Comparison of ENCODE assay signal across 13 mouse cellular contexts in the genomic region with DNA sequence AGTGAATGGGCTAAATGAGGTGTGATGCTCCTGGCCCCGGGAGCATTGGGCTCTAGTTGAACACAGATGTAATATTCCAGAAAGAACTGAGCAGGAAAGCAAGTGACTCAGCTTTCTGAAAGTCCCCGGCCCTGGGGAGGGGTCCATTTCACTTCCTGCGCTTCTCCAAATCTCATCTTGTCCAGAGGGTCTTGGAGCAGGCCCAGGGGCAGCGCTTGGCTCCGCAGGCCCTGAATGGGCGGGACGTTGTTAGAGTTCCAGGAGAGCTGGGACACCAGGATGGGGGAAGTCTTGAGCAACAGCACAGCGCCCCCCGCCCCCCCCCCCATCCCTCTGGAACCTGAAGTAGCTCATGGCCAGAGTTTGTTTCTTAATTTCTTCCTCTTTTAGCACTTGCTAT. TPM values are rescaled to one million over a fixed set of nuclear protein-coding genes. Genes with fewer than 3 reads are reported as not detected.
DNase-seq lines count a peak whose midpoint lies in the region; ATAC-seq and TF ChIP-seq lines count a peak whose summit lies in the region.
"Not testable (repeated sequence)": the region's sequence is repeated elsewhere in the genome, so short reads cannot be mapped to it uniquely, and the experiment has no call there.
"Had no signal": no experiment of that assay in that cellular context is flagged by ENCODE, and none has a peak within 500 bp of the region (broad histone marks: within the 10 kb centered on the region; RNA-seq: fewer than 3 reads in every experiment).

No protein-coding gene starts in this region.

- not testable (repeated sequence) for H3K27me3 ChIP-seq in embryonic facial prominence, embryonic 10.5 days (replicated peaks; ENCODE audit: low read depth, poor library complexity, severe bottlenecking); heart, embryonic 12.5 days (replicated peaks); heart, embryonic 14.5 days (ENCODE audit: control insufficient read depth, insufficient read depth, low read length)

- not testable (repeated sequence) for H3K9me3 ChIP-seq in embryonic facial prominence, embryonic 10.5 days; heart, embryonic 12.5 days (replicated peaks); heart, embryonic 14.5 days (ENCODE audit: control insufficient read depth, low read length)

- peak overlapping the region; percentile 62 for H3K4me2 ChIP-seq in heart, embryonic 12.5 days
- H3K4me2 ChIP-seq in heart, embryonic 14.5 days (ENCODE audit: low read length): peak overlapping the region; percentile 52; the same call in 1 of the 2 replicates

- peaks cover 13% of the 10 kb centered on the region for H3K4me1 ChIP-seq in embryonic facial prominence, embryonic 10.5 days
- not testable (repeated sequence) for H3K4me1 ChIP-seq in heart, embryonic 12.5 days (replicated peaks); heart, embryonic 14.5 days (ENCODE audit: control insufficient read depth in 2 of 2, insufficient read depth in 2 of 2, low read length in 2 of 2)

- DNase-seq in embryonic facial prominence, embryonic 10.5 days (ENCODE audit: low spot score): peak; percentile 8
- peak; percentile 69 for DNase-seq in gastrocnemius, adult 18-20 months (ENCODE audit: low spot score)
- peak; percentile 21 for DNase-seq in gastrocnemius, postnatal 25 days
- DNase-seq in left cerebral cortex, adult 2 months (ENCODE audit: extremely low spot score in 1 of 2, low spot score in 2 of 2): not testable (repeated sequence)

- not testable (repeated sequence) for H3K36me3 ChIP-seq in embryonic facial prominence, embryonic 10.5 days (replicated peaks); heart, embryonic 12.5 days; heart, embryonic 14.5 days (ENCODE audit: control insufficient read depth, insufficient read depth, low read length)

- ATAC-seq in heart, embryonic 12.5 days (ENCODE audit: insufficient number of reproducible peaks, low FRiP score); heart, embryonic 14.5 days (ENCODE audit: insufficient number of reproducible peaks, insufficient read depth, low FRiP score, low read depth): not testable (repeated sequence)

- H3K4me3 ChIP-seq in embryonic facial prominence, embryonic 10.5 days; heart, embryonic 12.5 days; heart, embryonic 14.5 days (ENCODE audit: control insufficient read depth in 1 of 2, insufficient read depth in 1 of 2, low read depth in 1 of 2, low read length in 2 of 2); left cerebral cortex, adult 2 months: not testable (repeated sequence)

- H3K9ac ChIP-seq in heart, embryonic 12.5 days; heart, embryonic 14.5 days (ENCODE audit: low read length): not testable (repeated sequence)

- intact Hi-C loops in left cerebral cortex, adult 2 months (cut with DNase I): not testable (repeated sequence)

- H3K27ac ChIP-seq in embryonic facial prominence, embryonic 10.5 days (replicated peaks); heart, embryonic 12.5 days (ENCODE audit: poor library complexity, severe bottlenecking): not testable (repeated sequence)
- 0 out of 4 replicates have a peak overlapping the region, but pooled peaks of 1 of the 2 experiments have one; percentile 20 for H3K27ac ChIP-seq in heart, embryonic 14.5 days (replicated peaks in 1 of 2; ENCODE audit: control insufficient read depth in 1 of 2, insufficient read depth in 1 of 2, low read depth in 2 of 2, low read length in 2 of 2)
- H3K27ac ChIP-seq in left cerebral cortex, adult 2 months: peak overlapping the region; percentile 11; the same call in 1 of the 2 replicates

- 17% methylated on average over 9 of the region's 9 CpGs for WGBS in embryonic facial prominence, embryonic 10.5 days
- 20% methylated on average over 9 of the region's 9 CpGs for WGBS in heart, embryonic 12.5 days
- WGBS in heart, embryonic 14.5 days: 16% methylated on average over 5 of the region's 9 CpGs

- not testable (repeated sequence) for TF ChIP-seq CTCF in left cerebral cortex, adult 2 months (IDR thresholded peaks at IDR 0.05)

RNA-seq across cellular contexts. Expression of gene Ccl27a, which starts 7.2 kb away (rescaled TPM):
- polyA plus RNA-seq in embryonic facial prominence, embryonic 10.5 days (2016; fragmentation: Nextera tagmentation; extraction: Ambion mirVana): 41.4 and 43.2 TPM in 2 replicates
- 10 to 100 TPM; 18.1 to 19.1 TPM for total RNA-seq in gastrocnemius, adult 18-20 months (2021)
- total RNA-seq in gastrocnemius, postnatal 25 days (2021): 10 to 100 TPM; 19.6 to 24.2 TPM
- polyA plus RNA-seq in heart, embryonic 12.5 days (2016; fragmentation: Nextera tagmentation; extraction: Ambion mirVana): 45.8 and 47.5 TPM in 2 replicates
- polyA plus RNA-seq in heart, embryonic 14.5 days (2014; fragmentation: Nextera tagmentation; extraction: Ambion mirVana): 49.2 and 55.5 TPM in 2 replicates
- total RNA-seq in left cerebral cortex, adult 2 months (2021): 100 to 1,000 TPM; 250 to 265 TPM
- polyA plus RNA-seq: C2C12 had no signal

RNA-seq across cellular contexts. Expression of gene Sigmar1, which starts 25.3 kb away (rescaled TPM):
- polyA plus RNA-seq in embryonic facial prominence, embryonic 10.5 days (2016; fragmentation: Nextera tagmentation; extraction: Ambion mirVana): 87.6 and 91.5 TPM in 2 replicates
- total RNA-seq in gastrocnemius, adult 18-20 months (2021): 1 to 10 TPM; 8.4 to 9.4 TPM
- total RNA-seq in gastrocnemius, postnatal 25 days (2021): 10 to 100 TPM in 1 of 2 experiments, 1 to 10 TPM in 1; 8.4 to 11.9 TPM
- 61.2 and 62.1 TPM in 2 replicates for polyA plus RNA-seq in heart, embryonic 12.5 days (2016; fragmentation: Nextera tagmentation; extraction: Ambion mirVana)
- 56.8 and 57.0 TPM in 2 replicates for polyA plus RNA-seq in heart, embryonic 14.5 days (2014; fragmentation: Nextera tagmentation; extraction: Ambion mirVana)
- total RNA-seq in left cerebral cortex, adult 2 months (2021): 10 to 100 TPM; 58.0 to 58.9 TPM

RNA-seq across cellular contexts. Expression of gene Galt, which starts 26.2 kb away (rescaled TPM):
- polyA plus RNA-seq in embryonic facial prominence, embryonic 10.5 days (2016; fragmentation: Nextera tagmentation; extraction: Ambion mirVana): 31.2 and 34.3 TPM in 2 replicates
- total RNA-seq in gastrocnemius, adult 18-20 months (2021): 10 to 100 TPM; 30.0 to 32.8 TPM
- total RNA-seq in gastrocnemius, postnatal 25 days (2021): 10 to 100 TPM; 33.6 to 36.1 TPM
- polyA plus RNA-seq in heart, embryonic 12.5 days (2016; fragmentation: Nextera tagmentation; extraction: Ambion mirVana): 54.6 and 57.0 TPM in 2 replicates
- polyA plus RNA-seq in heart, embryonic 14.5 days (2014; fragmentation: Nextera tagmentation; extraction: Ambion mirVana): 59.6 and 63.7 TPM in 2 replicates
- total RNA-seq in left cerebral cortex, adult 2 months (2021): 10 to 100 TPM; 85.8 to 88.5 TPM

RNA-seq across cellular contexts. Expression of gene Arid3c, which starts 50.3 kb away (rescaled TPM):
- 0.50 and 0.86 TPM in 2 replicates for polyA plus RNA-seq in embryonic facial prominence, embryonic 10.5 days (2016; fragmentation: Nextera tagmentation; extraction: Ambion mirVana)
- total RNA-seq in gastrocnemius, adult 18-20 months (2021): not detected
- total RNA-seq in gastrocnemius, postnatal 25 days (2021): not detected
- not detected in 2 replicates for polyA plus RNA-seq in heart, embryonic 12.5 days (2016; fragmentation: Nextera tagmentation; extraction: Ambion mirVana)
- not detected in 2 replicates for polyA plus RNA-seq in heart, embryonic 14.5 days (2014; fragmentation: Nextera tagmentation; extraction: Ambion mirVana)
- under 1 TPM in 1 of 2 experiments, not detected in 1; 0.52 TPM for total RNA-seq in left cerebral cortex, adult 2 months (2021)
- total RNA-seq: adrenal gland, adult 8-10 months; adrenal gland, postnatal 14 days; adrenal gland, postnatal 36 days; ES-E14; forebrain, postnatal 0 days; MEL had no signal
- polyA plus RNA-seq: C2C12 had no signal

RNA-seq across cellular contexts. Expression of gene Dctn3, which starts 58.3 kb away (rescaled TPM):
- 133 and 140 TPM in 2 replicates for polyA plus RNA-seq in embryonic facial prominence, embryonic 10.5 days (2016; fragmentation: Nextera tagmentation; extraction: Ambion mirVana)
- 10 to 100 TPM; 42.5 to 45.3 TPM for total RNA-seq in gastrocnemius, adult 18-20 months (2021)
- 10 to 100 TPM; 38.5 to 40.6 TPM for total RNA-seq in gastrocnemius, postnatal 25 days (2021)
- 113 and 118 TPM in 2 replicates for polyA plus RNA-seq in heart, embryonic 12.5 days (2016; fragmentation: Nextera tagmentation; extraction: Ambion mirVana)
- 122 and 134 TPM in 2 replicates for polyA plus RNA-seq in heart, embryonic 14.5 days (2014; fragmentation: Nextera tagmentation; extraction: Ambion mirVana)
- total RNA-seq in left cerebral cortex, adult 2 months (2021): 100 to 1,000 TPM; 165 TPM

Comparison
In these comparisons a context has a peak if more than half of its experiments do, and no peak if none do; other contexts are left out.
1. RNA of gene Ccl27a, which starts 7.2 kb away (total RNA-seq): 250 to 265 TPM in left cerebral cortex, adult 2 months; 19.6 to 24.2 TPM in gastrocnemius, postnatal 25 days and 18.1 to 19.1 TPM in gastrocnemius, adult 18-20 months; every median in the first group is over 4 times any median in the second.
2. RNA of gene Sigmar1, which starts 25.3 kb away (total RNA-seq): 58.0 to 58.9 TPM in left cerebral cortex, adult 2 months; 8.4 to 11.9 TPM in gastrocnemius, postnatal 25 days and 8.4 to 9.4 TPM in gastrocnemius, adult 18-20 months; every median in the first group is over 4 times any median in the second.